Mouse (Mus musculus) kidney, adult 2 months (tissue): Measurements from ENCODE around the gene Lgalsl. TPM values are rescaled to one million over a fixed set of nuclear protein-coding genes. Genes with fewer than 3 reads are reported as not detected.

ENCODE experiments used
- DNase-seq: peaks from one replicate; pipeline ENCODE4 v3.0.0; 2021
- H3K27ac ChIP-seq: fragments of 200-500 bp; 2 replicates; pipeline ENCODE4 v1.5.1; 2012; ENCODE audit warnings: low read depth, low read length, control low read depth, inconsistent platforms; ENCODE audit not compliant: insufficient read depth
- H3K27me3 ChIP-seq: fragments of 200-500 bp; replicated peaks from 2 replicates; pipeline ENCODE4 v1.6.1; 2012; ENCODE audit warnings: mild to moderate bottlenecking, moderate library complexity, low read length, inconsistent platforms; ENCODE audit not compliant: control insufficient read depth, insufficient read depth
- H3K36me3 ChIP-seq: fragments of 200-500 bp; 2 replicates; pipeline ENCODE4 v1.6.1; 2012; ENCODE audit warnings: mild to moderate bottlenecking, moderate library complexity, low read length, inconsistent platforms; ENCODE audit not compliant: control insufficient read depth, insufficient read depth
- H3K4me1 ChIP-seq: fragments of 200-500 bp; 2 replicates; pipeline ENCODE4 v1.6.1; 2011; ENCODE audit warnings: low read length; ENCODE audit not compliant: control insufficient read depth, insufficient read depth
- H3K4me3 ChIP-seq: fragments of 200-500 bp; 2 replicates; pipeline ENCODE4 v1.5.1; 2011; ENCODE audit warnings: mild to moderate bottlenecking, low read depth, low read length, control low read depth; ENCODE audit not compliant: insufficient read depth
- CTCF ChIP-seq: fragments of 200-500 bp; conservative IDR thresholded peaks from 2 replicates; pipeline ENCODE4 v1.5.1; 2011; ENCODE audit warnings: low read depth, mild to moderate bottlenecking, control low read depth, low read length, moderate library complexity, mixed read lengths; ENCODE audit not compliant: insufficient read depth, insufficient read length
- POLR2A ChIP-seq: fragments of 200-500 bp; IDR thresholded peaks from one replicate; pipeline ENCODE4 v1.6.1; 2011; ENCODE audit warnings: low read depth, low read length, control low read depth
- WGBS: fragments of 180-500 bp; shearing (Covaris S2); methylation state at CpG from one replicate; pipeline ENCODE4 v1.1.7; 2018; 5-methylcytosine and 5-hydroxymethylcytosine counted together
- polyA plus RNA-seq: library from polyadenylated mRNA; depleted of rRNA; stranded (reverse); fragments of >200 nt; gene quantifications from 2 replicates; pipeline ENCODE4 v1.2.3, GENCODE M21; 2012

Lgalsl gene
- polyA plus RNA-seq, 1 experiment: 8.5 TPM

- H3K27me3 ChIP-seq: no peaks in the 10 kb centered on the region
- TF ChIP-seq CTCF (no peak), POLR2A (no peak)
- no peaks in the 10 kb centered on the region for H3K36me3 ChIP-seq
- no peak overlapping the region for H3K4me3 ChIP-seq
- no peak for DNase-seq
- no peak overlapping the region for H3K27ac ChIP-seq
- H3K4me1 ChIP-seq: no peaks in the 10 kb centered on the region
- WGBS: 91% methylated on average over 3 of the region's 3 CpGs
Observed at GRCm38 (mm10) chr11:20865450-20865849, 34.6 kb upstream of the Lgalsl start.

- Histone ChIP-seq H3K36me3 (no peaks in the 10 kb centered on the region), H3K4me1 (no peaks in the 10 kb centered on the region), H3K27ac (no peak overlapping the region), H3K27me3 (no peaks in the 10 kb centered on the region), H3K4me3 (no peak overlapping the region)
- TF ChIP-seq CTCF (no peak), POLR2A (no peak)
- 44% methylated on average over 6 of the region's 6 CpGs for WGBS
- no peak for DNase-seq
Observed at GRCm38 (mm10) chr11:20864647-20865046, 33.8 kb upstream of the Lgalsl start.

DNA sequence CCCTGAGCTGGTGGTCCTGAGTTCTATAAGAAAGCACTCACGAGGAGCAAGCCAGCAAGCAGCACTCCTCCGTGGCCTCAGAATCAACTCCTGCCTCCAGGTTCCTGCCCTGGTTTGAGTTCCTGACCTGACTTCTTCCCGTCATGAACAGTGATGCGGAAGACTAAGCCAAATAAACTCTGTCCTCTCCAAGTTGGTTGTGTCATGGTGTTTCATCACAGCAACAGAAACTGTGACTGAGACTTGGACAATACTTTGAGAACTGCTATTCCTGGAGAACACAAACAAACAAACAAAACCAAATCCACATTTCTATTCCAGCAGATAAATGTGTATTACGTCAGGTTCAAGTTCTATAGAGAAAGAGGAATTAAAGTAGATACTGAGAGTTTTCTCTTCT is 31.2 kb upstream of the Lgalsl start:
- TF ChIP-seq CTCF: no peak
- TF ChIP-seq POLR2A: no peak
- WGBS: 75% methylated on average over 5 of the region's 5 CpGs
- H3K27ac ChIP-seq: no peak overlapping the region

GRCm38 (mm10) chr11:20860351-20860750 is 29.5 kb upstream of the Lgalsl start:
- WGBS: 94% methylated on average over 3 of the region's 3 CpGs
- DNase-seq: no peak
- no peaks in the 10 kb centered on the region for H3K36me3 ChIP-seq
- TF ChIP-seq CTCF (no peak), POLR2A (no peak)
- H3K4me3 ChIP-seq: no peak overlapping the region
- H3K4me1 ChIP-seq: peaks cover 9% of the 10 kb centered on the region
- no peak overlapping the region for H3K27ac ChIP-seq
- H3K27me3 ChIP-seq: no peaks in the 10 kb centered on the region

More for the DNA sequence above, 31.2 kb upstream of the Lgalsl start:
- no peak overlapping the region for H3K4me3 ChIP-seq
- no peaks in the 10 kb centered on the region for H3K27me3 ChIP-seq
- H3K36me3 ChIP-seq: no peaks in the 10 kb centered on the region
- peaks cover 9% of the 10 kb centered on the region for H3K4me1 ChIP-seq
- no peak for DNase-seq

DNA sequence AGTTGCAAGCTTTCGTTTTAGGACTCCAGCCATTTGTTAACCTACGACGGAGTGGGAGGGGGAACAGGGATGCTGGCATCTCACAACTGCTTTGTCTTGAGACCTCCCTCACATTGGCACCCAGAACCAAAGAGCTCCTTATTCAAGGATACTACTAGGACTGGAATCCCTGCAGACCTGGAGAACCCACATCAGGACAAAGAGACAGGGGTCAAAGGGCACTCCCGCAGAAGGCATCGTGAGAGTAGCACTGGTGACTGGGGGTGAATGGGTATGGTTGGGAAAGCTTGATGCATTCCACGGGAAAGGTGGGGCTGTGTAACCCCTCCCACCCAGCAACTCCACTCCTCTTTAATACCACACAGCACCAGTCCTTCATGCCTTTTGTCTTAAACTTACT is 29.0 kb upstream of the Lgalsl start:
- Histone ChIP-seq H3K27ac (0 out of 2 replicates have a peak overlapping the region, but pooled peaks have one; percentile 11), H3K4me3 (peak overlapping the region; percentile 9; the same call in 1 of the 2 replicates), H3K4me1 (peaks cover 9% of the 10 kb centered on the region), H3K27me3 (no peaks in the 10 kb centered on the region), H3K36me3 (no peaks in the 10 kb centered on the region)
- TF ChIP-seq POLR2A: no peak
- no peak for TF ChIP-seq CTCF
- 8% methylated on average over 6 of the region's 6 CpGs for WGBS
- peak; percentile 69 for DNase-seq

GRCm38 (mm10) chr11:20858921-20859668 is 28.2 kb upstream of the Lgalsl start:
- H3K36me3 ChIP-seq: no peaks in the 10 kb centered on the region
- H3K27ac ChIP-seq: peak overlapping the region; percentile 95
- no peaks in the 10 kb centered on the region for H3K27me3 ChIP-seq
- TF ChIP-seq POLR2A: no peak
- no peak for TF ChIP-seq CTCF
- 5% methylated on average over 9 of the region's 9 CpGs for WGBS
- peaks cover 9% of the 10 kb centered on the region for H3K4me1 ChIP-seq
- DNase-seq: peak; percentile 93
- H3K4me3 ChIP-seq: peak overlapping the region; percentile 8; the same call in 1 of the 2 replicates

DNA sequence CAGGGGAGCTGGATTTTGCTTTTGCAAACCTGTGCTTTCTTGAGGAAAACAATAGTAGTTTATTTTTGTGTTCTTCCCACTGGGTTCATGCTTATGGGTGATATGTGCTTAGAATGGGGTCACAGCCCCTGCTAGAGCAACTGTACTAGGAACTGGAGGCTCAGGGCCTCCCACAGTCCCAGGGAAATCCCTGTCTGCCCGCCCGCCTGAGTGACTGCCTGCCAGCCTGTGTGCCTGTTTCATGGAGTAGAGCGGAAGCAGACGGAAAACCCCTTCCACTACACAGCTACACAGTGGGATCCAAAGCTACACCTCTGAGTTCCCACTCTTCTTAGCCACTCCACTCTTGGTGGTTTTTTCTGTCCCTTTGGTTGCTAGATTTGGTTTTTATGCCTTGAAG is 27.1 kb upstream of the Lgalsl start:
- H3K4me3 ChIP-seq: no peak overlapping the region
- H3K36me3 ChIP-seq: no peaks in the 10 kb centered on the region
- H3K27ac ChIP-seq: peak overlapping the region; percentile 95
- no peak for TF ChIP-seq POLR2A
- no peak for TF ChIP-seq CTCF
- WGBS: 97% methylated on average over 4 of the region's 4 CpGs
- H3K27me3 ChIP-seq: no peaks in the 10 kb centered on the region
- peaks cover 9% of the 10 kb centered on the region for H3K4me1 ChIP-seq
- no peak for DNase-seq
